Mouse (Mus musculus): ENCODE measurements around the gene Kcnq2. TPM values are rescaled to one million over a fixed set of nuclear protein-coding genes. Genes with fewer than 3 reads are reported as not detected.

Gene Kcnq2
- polyA plus RNA-seq, 1 experiment from 2014 or later, result 0.05 TPM

DNA sequence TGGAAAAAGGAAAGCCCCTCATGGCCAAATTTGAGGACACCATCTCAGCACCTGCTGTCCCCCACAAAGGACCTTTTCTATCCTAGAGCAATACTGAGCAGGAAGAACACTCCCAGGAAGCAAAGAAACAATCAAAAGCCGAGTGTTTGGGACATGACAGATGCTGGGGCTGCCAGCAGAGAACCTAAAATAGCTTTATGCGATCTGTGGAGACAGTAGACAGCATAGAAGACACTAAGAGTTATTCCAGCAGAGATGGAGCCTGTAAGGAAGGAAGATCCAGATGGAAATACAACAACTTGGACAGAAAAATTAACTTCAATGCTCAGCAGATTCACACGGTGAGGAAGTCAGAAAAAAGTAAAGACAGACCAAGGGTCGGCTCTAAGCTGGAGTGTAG lies 69.3 kb downstream of the Kcnq2 start:
- H3K36me3 ChIP-seq (ENCODE audit: insufficient read depth), result no peaks in the 10 kb centered on the region
- DNase-seq (no peak), ATAC-seq (ENCODE audit: insufficient read depth) (no peak)
- no peak overlapping the region for H3K4me3 ChIP-seq (ENCODE audit: low read depth, low read length)
- 34% methylated on average over 4 of the region's 4 CpGs for WGBS
- no peaks in the 10 kb centered on the region for H3K9me3 ChIP-seq (ENCODE audit: low read depth, low read length)
- TF ChIP-seq CTCF (IDR thresholded peaks at IDR 0.05; ENCODE audit: low read depth), result no peak
- no peaks in the 10 kb centered on the region for H3K27me3 ChIP-seq (ENCODE audit: insufficient read depth, low read length)
- no peak overlapping the region for H3K27ac ChIP-seq (ENCODE audit: low read depth)
- H3K9ac ChIP-seq, result no peak overlapping the region
- H3K4me1 ChIP-seq (ENCODE audit: insufficient read depth), result no peaks in the 10 kb centered on the region
- no peak overlapping the region for H3K4me2 ChIP-seq

DNA sequence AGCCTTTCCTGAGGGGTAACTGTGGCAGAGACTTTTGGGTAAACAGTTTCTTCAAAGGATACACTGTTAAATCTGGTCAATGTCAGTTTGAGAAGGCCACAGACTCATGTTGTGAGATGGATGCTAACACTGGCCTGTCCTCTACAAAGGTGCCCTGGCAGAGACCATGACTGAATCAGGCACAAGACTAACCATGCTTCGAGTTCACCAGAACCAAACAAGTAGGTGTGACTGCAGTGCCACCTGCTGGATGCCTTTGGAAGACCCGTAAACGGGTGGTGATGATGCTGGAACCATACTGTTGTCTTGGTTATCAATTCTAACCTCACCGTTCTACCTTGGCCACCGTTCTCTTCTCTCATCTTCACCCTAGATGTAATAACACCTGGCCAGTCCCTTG lies 75.0 kb downstream of the Kcnq2 start:
- ATAC-seq (ENCODE audit: insufficient read depth), result no peak
- H3K4me3 ChIP-seq (ENCODE audit: low read depth, low read length), result no peak overlapping the region
- peak; percentile 90 for DNase-seq
- 11% methylated on average over 5 of the region's 5 CpGs for WGBS
- H3K36me3 ChIP-seq (ENCODE audit: insufficient read depth), result no peaks in the 10 kb centered on the region
- H3K4me1 ChIP-seq (ENCODE audit: insufficient read depth), result no peaks in the 10 kb centered on the region
- no peak overlapping the region for H3K4me2 ChIP-seq
- H3K27ac ChIP-seq (ENCODE audit: low read depth), result no peak overlapping the region
- H3K9ac ChIP-seq, result no peak overlapping the region
- H3K9me3 ChIP-seq (ENCODE audit: low read depth, low read length), result no peaks in the 10 kb centered on the region
- no peaks in the 10 kb centered on the region; the same call in 1 of the 2 replicates for H3K27me3 ChIP-seq (ENCODE audit: insufficient read depth, low read length)
- TF ChIP-seq CTCF (IDR thresholded peaks at IDR 0.05; ENCODE audit: low read depth), result peak; percentile 93

GRCm38 (mm10) chr2:181058193-181058592 lies 76.9 kb downstream of the Kcnq2 start:
- no peak overlapping the region for H3K9ac ChIP-seq
- no peaks in the 10 kb centered on the region for H3K4me1 ChIP-seq (ENCODE audit: insufficient read depth)
- H3K4me3 ChIP-seq (ENCODE audit: low read depth, low read length), result no peak overlapping the region
- ATAC-seq (ENCODE audit: insufficient read depth) (no peak), DNase-seq (no peak)
- no peaks in the 10 kb centered on the region; the same call in 1 of the 2 replicates for H3K27me3 ChIP-seq (ENCODE audit: insufficient read depth, low read length)
- TF ChIP-seq CTCF (IDR thresholded peaks at IDR 0.05; ENCODE audit: low read depth), result no peak
- H3K4me2 ChIP-seq, result no peak overlapping the region
- no peaks in the 10 kb centered on the region for H3K36me3 ChIP-seq (ENCODE audit: insufficient read depth)
- no peaks in the 10 kb centered on the region for H3K9me3 ChIP-seq (ENCODE audit: low read depth, low read length)
- WGBS, result 16% methylated on average over 3 of the region's 3 CpGs
- no peak overlapping the region for H3K27ac ChIP-seq (ENCODE audit: low read depth)

DNA sequence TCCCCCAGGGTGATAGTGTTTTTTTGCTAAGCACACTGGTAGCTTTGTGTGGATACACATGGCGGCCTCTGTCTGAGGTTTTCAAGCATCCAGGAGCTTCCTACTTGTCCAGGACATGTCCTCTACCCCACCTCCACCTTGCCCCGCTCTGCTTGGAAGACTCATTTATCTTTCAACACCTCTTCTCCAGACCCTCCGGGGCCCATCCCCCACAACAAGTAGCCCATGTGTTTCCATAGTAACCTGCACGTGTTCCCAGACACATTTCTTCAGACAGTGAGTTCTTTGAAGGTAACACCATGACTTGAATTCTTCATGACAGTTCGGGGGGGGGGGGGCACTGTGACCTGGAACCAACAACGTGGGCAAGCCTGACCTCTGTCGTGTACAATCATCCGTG lies 77.8 kb downstream of the Kcnq2 start:
- DNase-seq (no peak), ATAC-seq (ENCODE audit: insufficient read depth) (no peak)
- Histone ChIP-seq H3K4me1 (ENCODE audit: insufficient read depth) (no peaks in the 10 kb centered on the region), H3K36me3 (ENCODE audit: insufficient read depth) (no peaks in the 10 kb centered on the region), H3K27me3 (ENCODE audit: insufficient read depth, low read length) (no peaks in the 10 kb centered on the region; the same call in 1 of the 2 replicates), H3K9ac (no peak overlapping the region), H3K27ac (ENCODE audit: low read depth) (no peak overlapping the region), H3K4me3 (ENCODE audit: low read depth, low read length) (no peak overlapping the region), H3K9me3 (ENCODE audit: low read depth, low read length) (no peaks in the 10 kb centered on the region), H3K4me2 (no peak overlapping the region)
- no peak for TF ChIP-seq CTCF (IDR thresholded peaks at IDR 0.05; ENCODE audit: low read depth)
- WGBS, result 10% methylated on average over 8 of the region's 8 CpGs

DNA sequence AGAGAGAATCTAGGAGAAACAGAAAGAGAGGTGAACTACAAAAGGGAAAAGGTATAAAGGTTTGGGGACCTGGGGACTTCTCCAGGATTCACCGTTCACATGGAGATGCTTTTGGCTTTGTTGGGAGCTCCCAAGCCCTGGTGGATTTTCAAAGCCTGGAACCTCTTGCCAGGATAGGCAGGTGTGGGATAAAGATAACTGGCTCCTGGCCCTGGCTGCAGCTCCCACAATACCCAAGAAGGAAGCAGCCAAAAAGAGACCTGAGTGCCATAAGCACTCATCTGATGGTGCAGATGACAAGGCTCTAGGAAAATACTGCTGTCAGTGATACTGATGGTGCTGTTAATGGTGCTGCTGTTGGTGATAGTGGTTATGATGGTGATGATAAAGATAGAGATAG lies 82.9 kb downstream of the Kcnq2 start:
- no peak for ATAC-seq (ENCODE audit: insufficient read depth)
- TF ChIP-seq CTCF (IDR thresholded peaks at IDR 0.05; ENCODE audit: low read depth), result no peak

DNA sequence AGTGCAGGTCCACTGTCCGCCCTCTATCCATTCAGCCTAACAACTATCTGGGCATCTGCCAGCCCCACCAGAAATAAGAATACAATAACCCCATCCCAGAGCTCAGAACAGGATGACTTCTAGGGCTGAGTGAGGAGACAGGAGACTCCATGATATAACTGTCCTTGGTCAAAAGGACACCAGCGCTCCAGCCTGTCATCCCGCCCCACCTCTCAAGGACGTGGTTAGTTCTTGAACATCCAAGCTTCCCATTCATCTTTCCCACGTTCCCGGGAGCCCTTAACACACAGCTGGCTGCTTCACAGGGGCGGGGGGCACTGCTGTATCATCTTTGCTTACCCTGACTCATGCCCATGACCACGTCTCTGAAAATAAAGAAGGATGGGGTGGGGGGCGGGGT lies 86.1 kb downstream of the Kcnq2 start:
- DNase-seq (no peak), ATAC-seq (ENCODE audit: insufficient read depth) (no peak)
- H3K27ac ChIP-seq (ENCODE audit: low read depth), result no peak overlapping the region
- no peak overlapping the region for H3K4me2 ChIP-seq
- 72% methylated on average over 9 of the region's 9 CpGs for WGBS
- TF ChIP-seq CTCF (IDR thresholded peaks at IDR 0.05; ENCODE audit: low read depth), result no peak
- H3K27me3 ChIP-seq (ENCODE audit: insufficient read depth, low read length), result 0 out of 2 replicates have a peak, but pooled peaks cover 5% of the 10 kb centered on the region
- no peaks in the 10 kb centered on the region for H3K4me1 ChIP-seq (ENCODE audit: insufficient read depth)
- H3K9ac ChIP-seq, result no peak overlapping the region
- H3K36me3 ChIP-seq (ENCODE audit: insufficient read depth), result no peaks in the 10 kb centered on the region
- no peak overlapping the region for H3K4me3 ChIP-seq (ENCODE audit: low read depth, low read length)
- no peaks in the 10 kb centered on the region for H3K9me3 ChIP-seq (ENCODE audit: low read depth, low read length)

More for the DNA sequence above, 82.9 kb downstream of the Kcnq2 start:
- H3K4me2 ChIP-seq, result no peak overlapping the region
- H3K27me3 ChIP-seq (ENCODE audit: insufficient read depth, low read length), result peaks cover 5% of the 10 kb centered on the region; the same call in 1 of the 2 replicates
- H3K4me1 ChIP-seq (ENCODE audit: insufficient read depth), result no peaks in the 10 kb centered on the region
- no peak for DNase-seq
- H3K36me3 ChIP-seq (ENCODE audit: insufficient read depth), result no peaks in the 10 kb centered on the region
- no peaks in the 10 kb centered on the region for H3K9me3 ChIP-seq (ENCODE audit: low read depth, low read length)
- H3K27ac ChIP-seq (ENCODE audit: low read depth), result no peak overlapping the region
- 84% methylated on average over 1 of the region's 1 CpGs for WGBS
- H3K9ac ChIP-seq, result no peak overlapping the region
- H3K4me3 ChIP-seq (ENCODE audit: low read depth, low read length), result no peak overlapping the region

- Histone ChIP-seq H3K9ac (no peak overlapping the region), H3K27me3 (ENCODE audit: insufficient read depth, low read length) (0 out of 2 replicates have a peak, but pooled peaks cover 5% of the 10 kb centered on the region), H3K4me3 (ENCODE audit: low read depth, low read length) (no peak overlapping the region), H3K4me1 (ENCODE audit: insufficient read depth) (no peaks in the 10 kb centered on the region), H3K9me3 (ENCODE audit: low read depth, low read length) (no peaks in the 10 kb centered on the region), H3K27ac (ENCODE audit: low read depth) (no peak overlapping the region), H3K4me2 (no peak overlapping the region), H3K36me3 (ENCODE audit: insufficient read depth) (no peaks in the 10 kb centered on the region)
- DNase-seq (peak; percentile 44), ATAC-seq (ENCODE audit: insufficient read depth) (peak; percentile 31; the same call in 1 of the 2 replicates)
- 45% methylated on average over 7 of the region's 7 CpGs for WGBS
- no peak for TF ChIP-seq CTCF (IDR thresholded peaks at IDR 0.05; ENCODE audit: low read depth)
Measured at GRCm38 (mm10) chr2:181048252-181048945, 86.7 kb downstream of the Kcnq2 start.
